Mouse (Mus musculus) intestine, embryonic 14.5 days (tissue): ENCODE data around the gene Cramp1l. TPM values are rescaled to one million over a fixed set of nuclear protein-coding genes. Genes with fewer than 3 reads are reported as not detected.

ENCODE experiments used
- ATAC-seq: fragments of 200-750 bp; cut with Nextera tagmentation; replicated peaks from 2 replicates; pipeline ENCODE4 v1.8.0; 2017; ENCODE audit warnings: low read depth, moderate number of reproducible peaks, moderate TSS enrichment, moderate library complexity; ENCODE audit not compliant: low FRiP score, low TSS enrichment
- DNase-seq: peaks from one replicate; pipeline ENCODE4 v3.0.0-alpha.2; 2018; ENCODE audit warnings: low spot score
- H3K27ac ChIP-seq: fragments of 300-500 bp; sonication (generic); 2 replicates; pipeline ENCODE4 v1.5.1; 2014; ENCODE audit warnings: low read depth, mild to moderate bottlenecking, control low read depth
- H3K27me3 ChIP-seq: fragments of 300-500 bp; sonication (generic); replicated peaks from 2 replicates; pipeline ENCODE4 v1.6.1; 2014; ENCODE audit warnings: low read length, control low read depth; ENCODE audit not compliant: control insufficient read depth, insufficient read depth
- H3K36me3 ChIP-seq: fragments of 300-500 bp; sonication (generic); 2 replicates; pipeline ENCODE4 v1.6.1; 2014; ENCODE audit warnings: low read length, control low read depth; ENCODE audit not compliant: control insufficient read depth, insufficient read depth
- H3K4me1 ChIP-seq: fragments of 300-500 bp; sonication (generic); replicated peaks from 2 replicates; pipeline ENCODE4 v1.6.1; 2014; ENCODE audit warnings: low read length, control low read depth, mixed read lengths; ENCODE audit not compliant: control insufficient read depth, insufficient read depth
- H3K4me2 ChIP-seq: fragments of 300-500 bp; sonication (generic); 2 replicates; pipeline ENCODE4 v1.6.1; 2014; ENCODE audit warnings: low read length
- H3K4me3 ChIP-seq: fragments of 300-500 bp; sonication (generic); 2 replicates; pipeline ENCODE4 v1.5.1; 2014; ENCODE audit warnings: low read depth, low read length, control low read depth, mixed read lengths
- H3K9ac ChIP-seq: fragments of 300-500 bp; sonication (generic); 2 replicates; pipeline ENCODE4 v1.6.1; 2014; ENCODE audit warnings: mild to moderate bottlenecking, low read length
- H3K9me3 ChIP-seq: fragments of 300-500 bp; sonication (generic); 2 replicates; pipeline ENCODE4 v1.6.1; 2016; ENCODE audit warnings: low read length, control low read depth; ENCODE audit not compliant: control insufficient read depth
- WGBS: fragments of 180-500 bp; shearing (Covaris S2); extraction: QIAGEN DNeasy Blood & Tissue Kit; methylation state at CpG from one replicate; pipeline ENCODE4 v1.1.7; 2014; 5-methylcytosine and 5-hydroxymethylcytosine counted together
- polyA plus RNA-seq: library from polyadenylated mRNA; unstranded; fragments of >200 nt; fragmentation: Nextera tagmentation; extraction: Ambion mirVana; gene quantifications from 2 replicates; pipeline ENCODE4 v1.2.1, GENCODE M21; 2014

Cramp1l gene
- polyA plus RNA-seq, 1 experiment from 2014 or later: 7.1 TPM

DNA sequence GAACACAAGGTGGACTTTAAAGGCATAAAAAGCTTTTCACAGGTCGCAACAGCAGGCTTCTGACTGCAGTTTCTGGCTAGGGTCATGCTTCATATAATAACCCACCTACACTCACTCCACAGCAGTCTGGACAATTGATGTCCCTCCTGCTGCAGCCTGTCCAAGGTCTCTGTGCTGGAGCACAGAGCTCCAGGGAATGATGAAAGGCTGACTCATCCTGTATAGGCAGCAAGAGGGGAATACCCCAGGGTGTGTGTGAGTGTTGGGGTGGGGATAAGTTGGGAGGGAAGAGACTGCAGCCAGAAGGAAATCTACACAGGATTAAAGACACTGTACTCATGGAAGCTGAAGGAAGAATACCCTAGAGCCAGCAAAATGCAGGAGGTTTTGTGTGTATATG is 86.1 kb downstream of the Cramp1l start:
- no peak overlapping the region for H3K27ac ChIP-seq
- no peak for ATAC-seq
- no peaks in the 10 kb centered on the region for H3K9me3 ChIP-seq
- H3K4me3 ChIP-seq: no peak overlapping the region
- no peak overlapping the region for H3K9ac ChIP-seq
- H3K4me2 ChIP-seq: no peak overlapping the region
- 0 out of 2 replicates have a peak, but pooled peaks cover 3% of the 10 kb centered on the region for H3K4me1 ChIP-seq
- H3K36me3 ChIP-seq: peaks cover 39% of the 10 kb centered on the region
- DNase-seq: no peak
- WGBS: 88% methylated on average over 1 of the region's 1 CpGs
- H3K27me3 ChIP-seq: no peaks in the 10 kb centered on the region

DNA sequence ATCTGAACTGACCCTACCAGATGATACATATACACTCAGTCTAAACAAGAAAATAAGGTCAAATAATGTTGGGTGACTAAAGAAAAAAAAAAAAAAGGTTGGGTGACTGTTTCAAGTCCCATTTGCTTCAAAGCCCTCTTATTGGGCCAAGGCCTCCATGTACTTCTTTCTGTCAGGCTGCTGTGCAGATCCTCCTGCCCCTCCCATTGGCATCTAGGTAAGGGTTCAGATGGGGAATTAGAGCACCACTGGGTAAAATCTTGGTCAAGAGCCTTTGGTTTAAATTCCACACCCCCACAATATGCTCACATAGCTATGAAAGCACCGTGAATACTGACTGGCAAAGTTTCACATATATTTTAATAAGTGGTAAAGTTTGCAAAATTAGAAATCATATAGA is 92.3 kb downstream of the Cramp1l start:
- Histone ChIP-seq H3K4me2 (no peak overlapping the region), H3K9ac (no peak overlapping the region), H3K9me3 (no peaks in the 10 kb centered on the region), H3K36me3 (peaks cover 98% of the 10 kb centered on the region), H3K27me3 (no peaks in the 10 kb centered on the region), H3K4me3 (no peak overlapping the region), H3K27ac (no peak overlapping the region), H3K4me1 (no peaks in the 10 kb centered on the region)
- DNase-seq: no peak
- WGBS: 100% methylated on average over 1 of the region's 1 CpGs
- no peak for ATAC-seq

DNA sequence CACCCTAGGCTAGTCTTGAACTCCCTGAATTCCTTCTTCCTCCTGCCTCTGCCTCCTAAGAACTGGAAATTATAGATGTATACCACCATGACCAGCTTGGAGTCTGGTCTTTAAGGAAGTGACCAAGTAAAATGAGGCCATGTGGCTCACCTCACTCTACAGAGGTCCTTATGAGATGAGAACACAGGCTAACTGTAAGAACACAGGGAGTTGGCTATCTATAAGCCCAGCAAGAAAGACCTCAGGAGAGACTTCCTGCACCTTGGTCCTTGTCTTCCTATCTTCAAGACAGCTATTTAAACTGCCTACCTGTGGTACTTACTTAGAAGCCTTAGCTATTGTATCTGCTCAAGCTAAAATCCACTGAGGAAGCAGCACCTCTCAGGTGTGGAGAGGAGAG is 101.6 kb downstream of the Cramp1l start:
- ATAC-seq: no peak
- Histone ChIP-seq H3K27me3 (no peaks in the 10 kb centered on the region), H3K9ac (no peak overlapping the region), H3K4me1 (no peaks in the 10 kb centered on the region), H3K27ac (no peak overlapping the region), H3K4me3 (no peak overlapping the region), H3K9me3 (no peaks in the 10 kb centered on the region), H3K36me3 (peaks cover 98% of the 10 kb centered on the region), H3K4me2 (no peak overlapping the region)
- DNase-seq: no peak

Other genes starting within 250 kb of the Cramp1l start
- not detected in 2 replicates for gene Meiob, start 211.5 kb downstream of the Cramp1l start, polyA plus RNA-seq
- 35.5 and 39.1 TPM in 2 replicates for gene Hagh, start 175.6 kb downstream of the Cramp1l start, polyA plus RNA-seq
- 30.4 and 33.9 TPM in 2 replicates for gene Fahd1, start 165.4 kb downstream of the Cramp1l start, polyA plus RNA-seq
- 0.63 and 0.84 TPM in 2 replicates for gene Igfals, start 149.8 kb downstream of the Cramp1l start, polyA plus RNA-seq
- gene Nubp2, start 129.4 kb downstream of the Cramp1l start, polyA plus RNA-seq: 58.8 and 61.9 TPM in 2 replicates
- gene Spsb3, start 129.1 kb downstream of the Cramp1l start, polyA plus RNA-seq: 36.3 and 37.0 TPM in 2 replicates
- gene Eme2, start 120.7 kb downstream of the Cramp1l start, polyA plus RNA-seq: 21.6 and 24.1 TPM in 2 replicates
- 100 and 110 TPM in 2 replicates for gene Mrps34, start 120.7 kb downstream of the Cramp1l start, polyA plus RNA-seq
- gene Nme3, start 119.3 kb downstream of the Cramp1l start, polyA plus RNA-seq: 86.4 and 90.7 TPM in 2 replicates
- 36.0 and 40.7 TPM in 2 replicates for gene Mapk8ip3, start 78.8 kb downstream of the Cramp1l start, polyA plus RNA-seq
- 125 and 143 TPM in 2 replicates for gene Jpt2, start 55.1 kb downstream of the Cramp1l start, polyA plus RNA-seq
- gene Ift140, start 297 bp upstream of the Cramp1l start, polyA plus RNA-seq: 16.3 and 16.9 TPM in 2 replicates
- gene Tmem204, start 67.8 kb upstream of the Cramp1l start, polyA plus RNA-seq: 23.5 and 24.2 TPM in 2 replicates
- 36.7 and 42.3 TPM in 2 replicates for gene Telo2, start 100.2 kb upstream of the Cramp1l start, polyA plus RNA-seq
- not detected in 2 replicates for gene Ptx4, start 105.0 kb upstream of the Cramp1l start, polyA plus RNA-seq
- gene Clcn7, start 117.6 kb upstream of the Cramp1l start, polyA plus RNA-seq: 20.0 and 22.0 TPM in 2 replicates
- gene Ccdc154, start 146.7 kb upstream of the Cramp1l start, polyA plus RNA-seq: 0.07 TPM in 2 replicates
- gene Gm38655, start 159.7 kb upstream of the Cramp1l start, polyA plus RNA-seq: 0.41 and 0.47 TPM in 2 replicates
- gene BC003965, start 168.8 kb upstream of the Cramp1l start, polyA plus RNA-seq: 36.9 and 37.1 TPM in 2 replicates
- gene Unkl, start 172.6 kb upstream of the Cramp1l start, polyA plus RNA-seq: 4.8 and 6.2 TPM in 2 replicates
- gene Gnptg, start 224.3 kb upstream of the Cramp1l start, polyA plus RNA-seq: 36.4 and 41.8 TPM in 2 replicates
- 45.1 and 47.4 TPM in 2 replicates for gene Tsr3, start 224.4 kb upstream of the Cramp1l start, polyA plus RNA-seq
- gene Baiap3, start 240.6 kb upstream of the Cramp1l start, polyA plus RNA-seq: 2.9 and 4.0 TPM in 2 replicates